Mouse (Mus musculus) urinary bladder, postnatal 4 days (tissue): ENCODE data around the gene Chmp2a.

Source experiments
- DNase-seq, 2 experiments: peaks; one replicate each; pipeline ENCODE4 v3.0.0; 2021 to 2022; ENCODE audit warnings: low spot score in 2 of 2

Chmp2a gene

GRCm38 (mm10) chr7:13003380-13003779 is 31.2 kb downstream of the Chmp2a start:
- DNase-seq = no peak

- no peak for DNase-seq
These were observed 33.0 kb downstream of the Chmp2a start for GRCm38 (mm10) chr7:13001584-13001983.

- DNase-seq = no peak
These were observed 35.8 kb downstream of the Chmp2a start, which contains the start of gene Trim28 for GRCm38 (mm10) chr7:12998851-12999250. Trim28 (plus strand) TSS chr7:12999114.

- DNase-seq = no peak
These were observed 36.6 kb downstream of the Chmp2a start, which contains the start of gene Slc27a5 for GRCm38 (mm10) chr7:12998053-12998452. Slc27a5 (minus strand) TSS chr7:12998192.

GRCm38 (mm10) chr7:12997230-12997629 is 37.4 kb downstream of the Chmp2a start:
- DNase-seq = no peak

- no peak for DNase-seq
These were observed 38.7 kb downstream of the Chmp2a start for GRCm38 (mm10) chr7:12995862-12996261.

- no peak for DNase-seq
These were observed 41.5 kb downstream of the Chmp2a start for GRCm38 (mm10) chr7:12993148-12993547.

GRCm38 (mm10) chr7:12992222-12992621 is 42.4 kb downstream of the Chmp2a start:
- no peak for DNase-seq

- DNase-seq = no peak
These were observed 47.0 kb downstream of the Chmp2a start for GRCm38 (mm10) chr7:12987409-12988189.

- DNase-seq = no peak
These were observed 47.7 kb downstream of the Chmp2a start for GRCm38 (mm10) chr7:12986906-12987305.

- no peak for DNase-seq
These were observed 48.9 kb downstream of the Chmp2a start for GRCm38 (mm10) chr7:12985724-12986123.
